Mouse (Mus musculus) embryonic fibroblast, embryonic 13.5 days (primary cell): ENCODE results near the gene Ltf. TPM values are rescaled to one million over a fixed set of nuclear protein-coding genes. Genes with fewer than 3 reads are reported as not detected.

ENCODE experiments used
- H3K27ac ChIP-seq: 2 replicates; pipeline ENCODE4 v1.5.1; 2012; ENCODE audit warnings: low read length, control low read depth, inconsistent platforms; ENCODE audit not compliant: insufficient read depth
- H3K4me1 ChIP-seq: 2 replicates; pipeline ENCODE4 v1.6.1; 2011; ENCODE audit warnings: low read length; ENCODE audit not compliant: control insufficient read depth, insufficient read depth
- H3K4me3 ChIP-seq: 2 replicates; pipeline ENCODE4 v1.5.1; 2011; ENCODE audit warnings: mild to moderate bottlenecking, control low read depth, low read length; ENCODE audit not compliant: insufficient read depth
- CTCF ChIP-seq: IDR thresholded peaks from 2 replicates; pipeline ENCODE4 v1.5.1; 2011; ENCODE audit warnings: mild to moderate bottlenecking, control low read depth, low read length, moderate library complexity, borderline replicate concordance; ENCODE audit not compliant: insufficient read depth
- POLR2A ChIP-seq: IDR thresholded peaks from 2 replicates; pipeline ENCODE4 v1.6.1; 2011; ENCODE audit warnings: low read depth, mild to moderate bottlenecking, control low read depth, low read length, moderate library complexity
- polyA plus RNA-seq: library from polyadenylated mRNA; stranded (reverse); fragments of >200 nt; gene quantifications from 2 replicates; pipeline ENCODE4 v1.2.4, GENCODE M21; 2011; ENCODE audit warnings: low read depth; ENCODE audit not compliant: missing spikeins, insufficient read length

Ltf gene
- polyA plus RNA-seq, 1 experiment: not detected

DNA sequence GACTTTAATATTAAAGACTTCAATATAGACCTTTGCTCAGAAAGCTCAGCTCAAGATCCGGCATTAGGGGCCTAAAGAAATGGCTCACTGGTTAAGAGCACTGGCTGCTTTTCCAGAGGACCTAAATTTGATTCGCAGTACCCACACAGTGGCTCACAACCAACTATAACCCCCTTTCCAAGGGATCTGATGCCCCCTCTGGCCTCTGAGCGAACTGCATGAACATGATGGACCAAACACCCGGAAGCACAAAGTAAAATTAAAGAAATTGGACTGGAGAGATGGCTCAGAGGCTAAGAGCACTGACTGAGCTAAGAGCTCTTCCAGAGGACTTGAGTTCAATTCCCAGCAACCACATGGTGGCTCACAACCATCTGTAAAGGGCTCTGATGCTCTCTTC is 3.4 kb upstream of the Ltf start:
- Histone ChIP-seq H3K4me3 (no peak overlapping the region), H3K4me1 (no peaks in the 10 kb centered on the region), H3K27ac (no peak overlapping the region)
- TF ChIP-seq POLR2A (no peak), CTCF (no peak)

DNA sequence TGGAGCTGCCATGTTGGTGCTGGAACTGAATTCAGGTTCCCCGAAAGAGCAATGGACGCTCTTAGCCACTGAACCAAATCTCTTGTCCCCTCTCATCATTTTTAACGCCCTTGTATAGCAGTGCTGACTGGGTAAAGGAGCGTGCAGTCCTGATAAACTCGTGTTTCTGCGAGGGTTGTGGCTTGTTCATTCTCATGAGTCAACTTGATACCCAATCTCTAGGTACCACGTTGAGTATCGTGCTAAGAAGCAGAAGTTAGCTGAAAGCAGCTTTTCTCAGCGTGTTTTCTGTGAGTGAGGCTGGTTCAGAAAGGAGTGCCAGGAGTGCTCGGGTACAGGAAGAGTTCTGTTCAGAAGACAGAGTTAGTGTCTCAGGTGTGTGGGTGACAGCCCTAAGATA is 7.7 kb downstream of the Ltf start:
- TF ChIP-seq CTCF: no peak
- TF ChIP-seq POLR2A: no peak
- no peak overlapping the region for H3K27ac ChIP-seq
- no peaks in the 10 kb centered on the region for H3K4me1 ChIP-seq
- H3K4me3 ChIP-seq: no peak overlapping the region

DNA sequence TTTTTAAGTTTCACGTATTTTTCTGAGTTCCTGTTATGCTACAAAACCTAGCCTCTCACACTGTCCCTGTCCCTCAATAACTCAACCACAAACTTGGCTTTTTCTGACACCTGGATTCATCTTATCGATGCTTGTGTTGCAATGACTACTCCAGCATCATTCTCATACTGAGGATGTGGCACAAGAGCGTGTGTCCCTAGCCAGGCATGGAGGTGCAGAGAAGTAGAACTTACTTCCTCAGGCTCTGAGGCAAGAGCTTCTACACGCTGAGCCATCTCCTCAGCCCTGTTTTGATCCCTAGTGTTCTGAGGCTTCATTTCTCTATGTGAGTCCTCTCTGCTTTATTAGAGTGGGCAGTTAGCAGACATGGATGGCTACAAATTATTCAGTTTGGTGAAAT is 14.6 kb downstream of the Ltf start:
- Histone ChIP-seq H3K27ac (no peak overlapping the region), H3K4me1 (no peaks in the 10 kb centered on the region), H3K4me3 (no peak overlapping the region)
- TF ChIP-seq POLR2A: no peak
- TF ChIP-seq CTCF: no peak

DNA sequence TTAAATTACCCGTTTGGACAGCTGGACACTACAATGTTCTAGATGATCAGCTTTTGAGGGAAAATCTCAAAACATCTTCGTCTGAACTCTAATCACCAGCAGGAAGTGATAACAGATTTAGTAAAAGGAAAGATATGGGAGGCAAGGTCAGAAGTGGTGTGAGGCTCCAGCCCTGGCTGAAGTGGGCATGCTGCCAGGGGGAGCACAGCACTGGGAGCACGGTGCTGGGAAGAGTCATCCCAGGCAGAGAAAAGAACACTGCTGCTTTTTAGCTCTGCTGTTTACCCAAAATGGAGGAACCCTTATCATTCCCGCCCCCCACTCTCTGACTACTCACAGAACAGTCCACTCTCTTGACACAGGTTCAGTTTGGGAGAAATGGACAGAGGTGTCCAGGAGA is 20.9 kb downstream of the Ltf start:
- H3K4me3 ChIP-seq: no peak overlapping the region
- TF ChIP-seq CTCF: no peak
- no peak for TF ChIP-seq POLR2A
- H3K4me1 ChIP-seq: no peaks in the 10 kb centered on the region
- H3K27ac ChIP-seq: no peak overlapping the region

DNA sequence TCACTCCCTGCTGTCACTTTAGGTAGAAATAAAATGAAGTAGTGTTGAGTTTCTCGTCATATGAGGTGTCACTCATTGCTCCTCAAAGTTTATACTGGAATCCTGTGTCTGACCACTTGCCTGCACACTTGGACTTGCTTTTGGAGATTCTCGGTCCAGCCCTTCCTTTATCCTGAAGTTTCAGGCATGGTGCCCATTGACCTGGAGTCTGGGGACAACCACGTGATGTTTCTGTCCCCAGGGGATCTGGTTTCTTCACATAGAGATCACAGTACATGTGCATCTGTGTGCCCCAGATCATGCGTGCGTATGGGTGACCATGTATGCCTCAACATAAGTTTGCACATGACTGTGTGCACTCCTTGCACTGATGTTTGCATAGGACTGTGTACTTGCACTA is 23.2 kb downstream of the Ltf start:
- Histone ChIP-seq H3K27ac (no peak overlapping the region), H3K4me3 (no peak overlapping the region), H3K4me1 (no peaks in the 10 kb centered on the region)
- no peak for TF ChIP-seq CTCF
- TF ChIP-seq POLR2A: no peak

DNA sequence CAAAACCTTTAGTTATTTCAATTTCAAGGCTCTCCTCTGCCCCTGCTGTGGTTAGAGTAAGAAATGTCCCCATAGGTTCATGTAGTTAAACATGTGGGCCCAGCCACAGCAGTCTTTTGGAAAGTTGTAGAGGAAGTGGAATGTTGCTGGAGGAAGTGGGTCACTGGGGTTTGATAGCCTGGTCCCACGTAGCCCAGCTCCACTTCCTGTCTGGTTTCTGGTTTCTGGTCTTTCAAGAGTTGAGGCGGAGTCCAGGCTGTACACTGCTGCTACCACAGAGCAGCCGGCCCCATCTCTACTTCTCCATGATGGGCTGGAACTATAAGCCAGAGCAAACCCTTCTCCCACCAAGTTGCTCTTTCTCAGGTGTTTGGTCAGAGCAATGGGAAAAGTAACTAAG is 27.2 kb downstream of the Ltf start:
- Histone ChIP-seq H3K4me3 (no peak overlapping the region), H3K27ac (no peak overlapping the region), H3K4me1 (no peaks in the 10 kb centered on the region)
- TF ChIP-seq POLR2A (no peak), CTCF (no peak)

DNA sequence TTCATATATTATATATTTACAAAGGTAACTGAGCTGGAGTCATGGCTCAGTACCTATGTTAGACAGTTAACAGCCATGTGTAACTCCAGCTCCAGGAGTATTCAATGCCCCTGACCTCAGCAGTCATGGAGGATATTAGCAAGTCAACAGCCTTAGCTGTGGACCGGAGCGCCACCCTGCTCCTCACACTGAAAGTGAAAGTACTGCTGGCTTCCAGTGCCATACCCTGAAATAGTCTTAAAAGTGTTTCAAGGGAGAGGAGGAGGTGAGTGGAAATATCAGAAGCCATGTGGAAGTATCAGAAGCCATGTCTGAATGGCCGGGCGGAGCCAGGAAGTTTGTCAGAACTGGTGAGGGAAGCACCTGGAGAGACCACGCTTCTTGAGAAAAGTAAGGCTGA is 28.2 kb downstream of the Ltf start:
- H3K4me3 ChIP-seq: no peak overlapping the region
- no peak overlapping the region for H3K27ac ChIP-seq
- TF ChIP-seq CTCF (no peak), POLR2A (no peak)
- no peaks in the 10 kb centered on the region for H3K4me1 ChIP-seq

DNA sequence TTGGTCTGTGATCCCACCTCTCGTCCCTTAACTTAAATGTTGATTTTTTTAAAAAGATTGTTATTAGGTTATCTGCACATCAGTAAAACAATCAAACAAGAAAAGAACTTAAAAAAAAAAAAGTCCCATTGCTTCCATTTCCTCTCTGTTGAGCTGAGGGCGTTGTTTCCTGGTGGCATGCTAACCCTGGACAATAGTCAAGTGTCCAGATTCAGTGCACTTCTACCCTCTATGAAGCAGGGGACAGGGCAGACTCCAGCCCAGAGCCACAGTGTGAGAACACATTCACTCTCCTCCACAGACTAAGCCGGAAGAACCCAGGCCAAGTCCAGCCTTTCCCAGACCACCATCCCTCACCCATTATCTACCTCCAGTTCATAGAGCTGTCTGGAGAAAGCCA is 29.4 kb downstream of the Ltf start:
- TF ChIP-seq CTCF (no peak), POLR2A (no peak)
- Histone ChIP-seq H3K4me1 (no peaks in the 10 kb centered on the region), H3K27ac (no peak overlapping the region), H3K4me3 (no peak overlapping the region)

DNA sequence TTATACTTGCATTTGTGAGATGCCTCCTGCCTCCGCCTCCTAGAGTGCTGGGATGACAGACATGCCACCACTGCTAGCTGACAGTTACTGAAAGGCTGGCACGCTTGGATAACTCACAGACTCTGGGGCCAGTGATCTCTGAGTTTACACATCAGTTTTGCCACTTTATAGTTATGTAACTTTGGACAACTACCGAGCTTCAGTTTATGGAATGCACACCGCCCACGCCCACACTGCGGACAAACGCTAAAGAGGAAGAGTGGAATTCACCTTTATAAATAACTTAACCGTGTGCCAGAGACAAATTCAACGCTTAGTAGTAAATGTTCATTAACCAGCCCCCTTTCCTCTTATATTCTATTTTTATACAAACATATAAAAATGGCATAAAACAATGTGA is 35.9 kb downstream of the Ltf start:
- no peak for TF ChIP-seq CTCF
- no peak for TF ChIP-seq POLR2A
- no peak overlapping the region for H3K4me3 ChIP-seq
- no peaks in the 10 kb centered on the region for H3K4me1 ChIP-seq
- no peak overlapping the region for H3K27ac ChIP-seq

DNA sequence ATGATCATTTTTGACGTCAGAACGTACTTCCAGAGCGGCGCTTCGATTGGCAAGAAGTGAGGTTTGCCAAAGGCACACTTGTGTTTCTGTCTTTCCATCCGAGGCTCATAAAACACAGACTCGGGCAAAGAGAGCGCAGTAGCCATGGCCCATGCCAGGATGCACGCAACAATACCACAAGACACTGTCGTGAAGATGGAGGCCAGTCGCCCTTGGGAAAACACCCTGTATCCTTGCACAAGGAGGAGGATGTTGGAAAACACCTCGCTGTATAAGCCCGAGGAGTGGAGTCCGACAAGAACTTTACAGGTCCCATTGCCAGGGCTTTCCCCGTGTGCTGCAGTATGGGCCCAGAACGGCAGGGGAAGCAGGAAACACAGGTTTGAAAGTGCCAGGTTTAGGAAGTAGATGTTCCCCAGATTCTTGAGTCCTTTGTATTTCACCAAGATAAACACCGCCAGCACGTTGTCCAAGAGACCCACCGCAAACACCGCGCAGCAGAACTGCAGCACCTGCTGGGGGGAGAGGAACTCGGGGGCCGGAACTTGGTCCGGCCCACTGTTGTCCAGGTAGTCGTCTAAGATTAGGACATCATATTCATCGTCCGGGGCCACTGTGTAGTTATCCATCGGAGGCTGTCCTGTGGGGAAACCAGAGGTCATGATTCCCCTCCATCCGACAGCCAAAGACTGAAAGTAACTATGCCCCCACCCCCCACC is 36.9 kb downstream of the Ltf start:
- Histone ChIP-seq H3K4me3 (peak overlapping the region; percentile 62), H3K4me1 (no peaks in the 10 kb centered on the region), H3K27ac (no peak overlapping the region)
- TF ChIP-seq POLR2A (no peak), CTCF (no peak)

DNA sequence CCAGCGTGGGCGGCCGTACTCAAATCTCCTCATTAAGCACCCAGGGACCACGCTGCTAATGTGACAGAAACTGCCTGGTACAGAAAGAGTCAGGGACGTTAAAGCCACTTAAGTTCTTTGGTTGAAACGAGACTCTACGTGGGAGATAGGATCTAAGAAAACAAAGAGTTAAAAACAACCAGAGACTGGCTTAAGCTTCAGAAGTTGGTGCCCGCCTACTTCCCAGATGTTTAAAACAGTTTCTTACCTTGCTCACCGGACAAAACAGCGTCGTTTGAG is 37.4 kb downstream of the Ltf start:
- H3K27ac ChIP-seq: no peak overlapping the region
- no peaks in the 10 kb centered on the region for H3K4me1 ChIP-seq
- peak overlapping the region; percentile 62 for H3K4me3 ChIP-seq
- no peak for TF ChIP-seq CTCF
- no peak for TF ChIP-seq POLR2A
